Mouse (Mus musculus) embryonic facial prominence, embryonic 11.5 days (tissue): ENCODE measurements around the gene Trpv2. TPM values are rescaled to one million over a fixed set of nuclear protein-coding genes. Genes with fewer than 3 reads are reported as not detected.

Experiments
- ATAC-seq: fragments of 200-750 bp; cut with Nextera tagmentation; replicated peaks from 2 replicates; pipeline ENCODE4 v1.8.0; 2017; ENCODE audit warnings: low read depth; ENCODE audit not compliant: insufficient number of reproducible peaks, low FRiP score, low TSS enrichment
- DNase-seq: peaks from one replicate; pipeline ENCODE4 v3.0.0-alpha.2; 2015; ENCODE audit warnings: low spot score
- H3K27ac ChIP-seq: fragments of 300-500 bp; sonication (generic); replicated peaks from 2 replicates; pipeline ENCODE4 v1.5.1; 2014; ENCODE audit warnings: mild to moderate bottlenecking, low read depth, low read length, control low read depth
- H3K27me3 ChIP-seq: fragments of 300-500 bp; sonication (generic); 2 replicates; pipeline ENCODE4 v1.6.1; 2014; ENCODE audit warnings: mild to moderate bottlenecking, low read length, moderate library complexity, mixed read lengths; ENCODE audit not compliant: control insufficient read depth, insufficient read depth
- H3K36me3 ChIP-seq: fragments of 300-500 bp; sonication (generic); replicated peaks from 2 replicates; pipeline ENCODE4 v1.6.1; 2014; ENCODE audit warnings: low read depth, mild to moderate bottlenecking, low read length, moderate library complexity, mixed read lengths; ENCODE audit not compliant: control insufficient read depth, insufficient read depth
- H3K4me1 ChIP-seq: fragments of 300-500 bp; sonication (generic); 2 replicates; pipeline ENCODE4 v1.6.1; 2014; ENCODE audit warnings: low read length, mixed read lengths; ENCODE audit not compliant: control insufficient read depth, insufficient read depth
- H3K4me2 ChIP-seq: fragments of 300-500 bp; sonication (generic); 2 replicates; pipeline ENCODE4 v1.6.1; 2014; ENCODE audit warnings: low read depth, mild to moderate bottlenecking, control low read depth, low read length, moderate library complexity
- H3K4me3 ChIP-seq: fragments of 300-500 bp; sonication (generic); 2 replicates; pipeline ENCODE4 v1.5.1; 2014; ENCODE audit warnings: low read depth, low read length, control low read depth
- H3K9ac ChIP-seq: fragments of 300-500 bp; sonication (generic); replicated peaks from 2 replicates; pipeline ENCODE4 v1.6.1; 2014; ENCODE audit warnings: mild to moderate bottlenecking, control low read depth, low read length
- H3K9me3 ChIP-seq: fragments of 300-500 bp; sonication (generic); replicated peaks from 2 replicates; pipeline ENCODE4 v1.6.1; 2016; ENCODE audit warnings: mild to moderate bottlenecking, low read length, inconsistent platforms, mixed read lengths; ENCODE audit not compliant: control insufficient read depth
- WGBS: fragments of 180-500 bp; shearing (Covaris S2); extraction: QIAGEN DNeasy Blood & Tissue Kit; methylation state at CpG from one replicate; pipeline ENCODE4 v1.1.7; 2014; 5-methylcytosine and 5-hydroxymethylcytosine counted together
- polyA plus RNA-seq: library from polyadenylated mRNA; unstranded; fragments of >200 nt; fragmentation: Nextera tagmentation; extraction: Ambion mirVana; gene quantifications from 2 replicates; pipeline ENCODE4 v1.2.1, GENCODE M21; 2014

Gene Trpv2
- polyA plus RNA-seq, 1 experiment from 2014 or later, result 4.2 TPM

- WGBS, result 2% methylated on average over 11 of the region's 11 CpGs
- ATAC-seq (no peak; the same call in none of the 2 replicates), DNase-seq (peak; percentile 48)
- Histone ChIP-seq H3K4me3 (no peak overlapping the region), H3K36me3 (no peaks in the 10 kb centered on the region), H3K9me3 (no peaks in the 10 kb centered on the region), H3K4me2 (peak overlapping the region; percentile 8; the same call in 1 of the 2 replicates), H3K27me3 (no peaks in the 10 kb centered on the region), H3K4me1 (peaks cover 12% of the 10 kb centered on the region), H3K27ac (peak overlapping the region; percentile 68), H3K9ac (peak overlapping the region; percentile 52)
Measured at GRCm38 (mm10) chr11:62630225-62630821, 56.0 kb downstream of the Trpv2 start.

GRCm38 (mm10) chr11:62631138-62631537, 56.9 kb downstream of the Trpv2 start:
- Histone ChIP-seq H3K36me3 (no peaks in the 10 kb centered on the region), H3K27me3 (no peaks in the 10 kb centered on the region), H3K9ac (no peak overlapping the region), H3K4me1 (peaks cover 12% of the 10 kb centered on the region), H3K4me2 (no peak overlapping the region), H3K4me3 (no peak overlapping the region), H3K9me3 (no peaks in the 10 kb centered on the region), H3K27ac (no peak overlapping the region)
- DNase-seq (no peak), ATAC-seq (no peak)
- WGBS, result 22% methylated on average over 4 of the region's 4 CpGs

GRCm38 (mm10) chr11:62635406-62635805, 61.1 kb downstream of the Trpv2 start:
- H3K36me3 ChIP-seq, result no peaks in the 10 kb centered on the region
- no peak for ATAC-seq
- H3K4me3 ChIP-seq, result no peak overlapping the region
- H3K9ac ChIP-seq, result no peak overlapping the region
- WGBS, result 68% methylated on average over 3 of the region's 3 CpGs
- H3K27me3 ChIP-seq, result no peaks in the 10 kb centered on the region
- H3K9me3 ChIP-seq, result no peaks in the 10 kb centered on the region
- H3K4me2 ChIP-seq, result no peak overlapping the region
- H3K4me1 ChIP-seq, result peaks cover 2% of the 10 kb centered on the region
- H3K27ac ChIP-seq, result no peak overlapping the region
- no peak for DNase-seq

GRCm38 (mm10) chr11:62636105-62636839, 62.0 kb downstream of the Trpv2 start:
- ATAC-seq (no peak), DNase-seq (no peak)
- H3K9ac ChIP-seq, result no peak overlapping the region
- H3K9me3 ChIP-seq, result no peaks in the 10 kb centered on the region
- WGBS, result 47% methylated on average over 11 of the region's 11 CpGs
- no peaks in the 10 kb centered on the region for H3K36me3 ChIP-seq
- H3K27ac ChIP-seq, result no peak overlapping the region
- H3K27me3 ChIP-seq, result no peaks in the 10 kb centered on the region
- H3K4me1 ChIP-seq, result no peaks in the 10 kb centered on the region; the same call in 1 of the 2 replicates
- H3K4me2 ChIP-seq, result no peak overlapping the region
- H3K4me3 ChIP-seq, result no peak overlapping the region

- WGBS, result 79% methylated on average over 3 of the region's 3 CpGs
- no peak for ATAC-seq
- H3K27me3 ChIP-seq, result no peaks in the 10 kb centered on the region
Measured at GRCm38 (mm10) chr11:62636840-62637221, 62.5 kb downstream of the Trpv2 start.

GRCm38 (mm10) chr11:62637401-62637800, 63.1 kb downstream of the Trpv2 start:
- no peaks in the 10 kb centered on the region for H3K36me3 ChIP-seq
- H3K27me3 ChIP-seq, result no peaks in the 10 kb centered on the region
- ATAC-seq (no peak), DNase-seq (no peak)
- H3K9me3 ChIP-seq, result no peaks in the 10 kb centered on the region
- no peak overlapping the region for H3K27ac ChIP-seq
- no peak overlapping the region for H3K4me3 ChIP-seq
- no peak overlapping the region for H3K4me2 ChIP-seq
- no peaks in the 10 kb centered on the region for H3K4me1 ChIP-seq
- H3K9ac ChIP-seq, result no peak overlapping the region
- WGBS, result 69% methylated on average over 5 of the region's 5 CpGs

More at GRCm38 (mm10) chr11:62636840-62637221, 62.5 kb downstream of the Trpv2 start:
- Histone ChIP-seq H3K36me3 (no peaks in the 10 kb centered on the region), H3K4me2 (no peak overlapping the region), H3K4me1 (no peaks in the 10 kb centered on the region), H3K9me3 (no peaks in the 10 kb centered on the region), H3K4me3 (no peak overlapping the region), H3K27ac (no peak overlapping the region), H3K9ac (no peak overlapping the region)
- no peak for DNase-seq

GRCm38 (mm10) chr11:62637806-62638205, 63.5 kb downstream of the Trpv2 start:
- H3K4me3 ChIP-seq, result no peak overlapping the region
- no peaks in the 10 kb centered on the region for H3K4me1 ChIP-seq
- no peaks in the 10 kb centered on the region for H3K36me3 ChIP-seq
- no peak for ATAC-seq
- no peaks in the 10 kb centered on the region for H3K9me3 ChIP-seq
- H3K27me3 ChIP-seq, result no peaks in the 10 kb centered on the region
- WGBS, result 85% methylated on average over 6 of the region's 6 CpGs
- no peak overlapping the region for H3K27ac ChIP-seq
- no peak for DNase-seq
- H3K4me2 ChIP-seq, result no peak overlapping the region
- H3K9ac ChIP-seq, result no peak overlapping the region

- DNase-seq, result no peak
- H3K27ac ChIP-seq, result no peak overlapping the region
- no peaks in the 10 kb centered on the region for H3K4me1 ChIP-seq
- H3K4me2 ChIP-seq, result no peak overlapping the region
- no peak overlapping the region for H3K9ac ChIP-seq
- H3K4me3 ChIP-seq, result no peak overlapping the region
- ATAC-seq, result no peak
- no peaks in the 10 kb centered on the region for H3K27me3 ChIP-seq
- no peaks in the 10 kb centered on the region for H3K9me3 ChIP-seq
- 91% methylated on average over 4 of the region's 4 CpGs for WGBS
- H3K36me3 ChIP-seq, result no peaks in the 10 kb centered on the region
Measured at GRCm38 (mm10) chr11:62638402-62638801, 64.1 kb downstream of the Trpv2 start.
